Mouse (Mus musculus): Measurements from ENCODE around the gene Dph6. TPM values are rescaled to one million over a fixed set of nuclear protein-coding genes. Genes with fewer than 3 reads are reported as not detected.
A peak's percentile ranks its signal among the peaks of the same experiment; 100 is the strongest.

The Dph6 gene
- 14.4 and 15.1 TPM in 2 replicates for polyA plus RNA-seq (2012; rRNA removed)

DNA sequence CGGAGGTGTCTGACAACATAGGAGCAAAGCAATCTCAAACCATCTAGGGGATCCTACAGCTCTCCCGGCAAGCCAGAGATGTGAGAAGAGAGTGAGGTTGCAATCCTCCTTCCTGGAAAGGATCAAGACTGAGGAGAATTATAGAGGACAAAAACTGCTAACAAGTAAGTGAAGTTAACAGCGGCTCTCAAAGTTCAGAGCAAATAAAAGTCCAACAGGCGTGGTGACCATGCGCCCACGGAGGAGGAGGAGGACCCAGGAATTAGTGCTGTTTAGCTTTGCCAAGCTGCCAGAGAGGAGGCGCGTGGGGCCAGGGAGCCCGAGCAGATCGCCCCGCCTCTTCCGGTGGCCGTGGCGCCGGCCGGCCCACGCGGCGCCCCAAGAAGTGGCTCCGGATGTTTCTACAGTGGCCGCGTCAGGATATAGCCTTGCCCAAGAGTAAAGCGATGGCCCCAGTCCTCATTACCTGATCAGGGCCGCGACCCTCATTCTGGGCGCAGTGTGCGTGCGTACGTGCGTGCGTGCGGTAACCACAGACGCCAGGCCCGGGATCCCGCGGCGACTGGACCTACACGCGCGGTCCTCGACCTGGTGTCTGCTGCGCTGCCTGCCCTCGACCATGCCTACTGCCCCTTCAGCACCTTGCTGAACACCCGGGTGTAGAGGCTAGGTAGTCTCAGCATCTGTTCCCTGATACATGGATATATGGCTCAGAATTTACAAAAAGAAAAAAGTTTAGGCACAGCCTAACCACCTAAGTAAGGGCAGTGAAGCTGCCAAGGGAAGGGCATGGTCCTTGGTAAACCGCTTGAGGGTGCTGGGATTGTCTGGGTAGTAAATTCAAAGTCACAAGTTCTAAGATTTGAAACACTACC, at the start of gene Dph6:
Gene Dph6 (minus strand): TSS at position 600 of the 875 bp plus-strand sequence.
- under 1% methylated on average over 45 of the region's 45 CpGs for WGBS
- TF ChIP-seq POLR2A (IDR thresholded peaks at IDR 0.05; ENCODE audit: borderline replicate concordance, insufficient read depth, low read length) (peak; percentile 47; the same call in 1 of the 2 replicates), CTCF (IDR thresholded peaks at IDR 0.05; ENCODE audit: borderline replicate concordance, insufficient read depth, low read depth, low read length) (no peak)
- H3K4me1 ChIP-seq (ENCODE audit: control insufficient read depth, insufficient read depth, low read length) = no peaks in the 10 kb centered on the region
- DNase-seq = peak; percentile 86 to 93
- peak within 1 kb of the TSS; percentile 72 for H3K4me3 ChIP-seq (replicated peaks; ENCODE audit: insufficient read depth, low read depth, low read length)
- H3K27ac ChIP-seq (ENCODE audit: insufficient read depth, low read length) = peak within 1 kb of the TSS; percentile 92
- no peaks in the 10 kb centered on the region for H3K27me3 ChIP-seq (ENCODE audit: control insufficient read depth, insufficient read depth, low read length)

DNA sequence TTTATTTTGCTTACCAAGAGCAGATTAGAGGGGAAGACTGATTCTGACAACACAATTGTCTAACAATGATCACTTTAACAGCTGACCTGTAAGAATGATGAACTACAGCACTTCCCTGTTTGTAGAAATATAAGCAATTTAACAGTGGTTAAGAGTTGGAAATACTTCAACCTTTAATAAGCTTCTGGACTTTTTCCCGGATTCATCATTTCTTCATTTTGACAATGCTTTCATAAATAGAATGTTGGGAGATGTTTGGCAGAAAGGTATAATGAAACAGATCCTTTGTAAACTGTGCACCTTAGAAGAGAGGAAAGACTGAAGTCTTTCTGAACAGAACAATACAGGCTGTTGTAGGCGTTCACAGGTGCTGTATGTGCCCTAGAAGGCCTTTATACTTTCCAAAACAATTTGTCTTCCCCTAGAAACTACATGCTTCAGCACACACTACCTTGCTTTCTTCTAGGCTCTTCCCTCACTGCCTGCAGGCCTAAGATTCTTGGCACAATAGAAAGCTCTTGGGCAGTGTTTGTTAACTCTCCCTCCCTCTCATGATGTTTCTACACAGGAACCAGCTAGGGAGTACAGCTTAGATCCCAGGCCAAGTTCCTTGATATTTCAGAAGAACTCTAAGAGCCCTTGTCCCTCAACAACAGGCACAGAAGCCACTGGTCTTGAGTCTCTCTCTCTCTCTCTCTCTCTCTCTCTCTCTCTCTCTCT, 46.4 kb upstream of the Dph6 start:
- H3K4me1 ChIP-seq (ENCODE audit: control insufficient read depth, insufficient read depth, low read length) = no peaks in the 10 kb centered on the region

DNA sequence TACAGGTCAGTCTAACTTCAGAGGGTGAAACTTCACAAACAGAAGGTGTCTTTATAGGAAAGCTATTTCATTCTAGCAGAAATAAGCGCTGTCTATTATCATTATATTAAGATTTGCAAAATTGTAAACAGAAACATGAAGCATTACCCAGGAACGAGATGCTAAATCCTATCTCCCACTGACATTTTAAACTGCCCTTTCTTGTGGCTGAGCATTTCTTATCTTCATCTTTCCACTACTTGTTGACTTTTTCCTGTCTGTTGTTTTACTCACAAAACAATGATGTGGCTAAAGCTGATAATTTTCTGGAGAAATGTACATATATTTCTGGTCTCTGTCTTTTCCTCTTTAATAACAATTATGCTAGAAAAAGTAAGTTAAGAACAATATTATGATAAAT, 36.8 kb upstream of the Dph6 start:
- no peaks in the 10 kb centered on the region for H3K27me3 ChIP-seq (ENCODE audit: control insufficient read depth, insufficient read depth, low read length)
- no peak overlapping the region for H3K4me3 ChIP-seq (replicated peaks; ENCODE audit: insufficient read depth, low read depth, low read length)
- TF ChIP-seq POLR2A (IDR thresholded peaks at IDR 0.05; ENCODE audit: borderline replicate concordance, insufficient read depth, low read length) (no peak), CTCF (IDR thresholded peaks at IDR 0.05; ENCODE audit: borderline replicate concordance, insufficient read depth, low read depth, low read length) (no peak)
- H3K27ac ChIP-seq (ENCODE audit: insufficient read depth, low read length) = no peak overlapping the region
- H3K4me1 ChIP-seq (ENCODE audit: control insufficient read depth, insufficient read depth, low read length) = no peaks in the 10 kb centered on the region
- whole genome bisulfite sequencing = 82% methylated on average over 2 of the region's 2 CpGs
- no peak for DNase-seq

More for the DNA sequence above, 46.4 kb upstream of the Dph6 start:
- no peak for DNase-seq
- 46% methylated on average over 2 of the region's 2 CpGs for WGBS
- Histone ChIP-seq H3K27me3 (ENCODE audit: control insufficient read depth, insufficient read depth, low read length) (no peaks in the 10 kb centered on the region), H3K4me3 (replicated peaks; ENCODE audit: insufficient read depth, low read depth, low read length) (no peak overlapping the region), H3K27ac (ENCODE audit: insufficient read depth, low read length) (no peak overlapping the region)
- TF ChIP-seq POLR2A (IDR thresholded peaks at IDR 0.05; ENCODE audit: borderline replicate concordance, insufficient read depth, low read length) = no peak
- no peak for TF ChIP-seq CTCF (IDR thresholded peaks at IDR 0.05; ENCODE audit: borderline replicate concordance, insufficient read depth, low read depth, low read length)

DNA sequence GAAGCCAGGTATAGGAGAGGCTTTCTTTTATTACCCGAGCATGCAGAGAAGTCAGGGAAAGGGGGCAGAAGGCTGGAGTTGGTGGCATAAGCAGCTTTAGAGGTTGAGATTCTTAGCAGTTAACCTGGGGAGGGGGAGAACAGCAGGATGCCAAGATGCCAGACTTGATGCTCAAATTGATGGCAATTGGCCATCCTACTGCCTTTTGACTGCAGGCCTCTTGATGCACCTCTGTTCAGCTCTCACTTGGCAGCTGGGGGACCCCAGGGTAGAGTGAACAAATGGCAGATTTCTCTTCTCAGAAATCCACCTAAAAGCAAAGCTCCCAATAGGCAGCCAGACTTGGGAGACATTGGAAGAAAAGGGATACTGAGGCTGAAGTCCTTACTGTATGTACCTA, 32.7 kb upstream of the Dph6 start:
- WGBS = 21% methylated on average over 1 of the region's 1 CpGs
- H3K4me3 ChIP-seq (replicated peaks; ENCODE audit: insufficient read depth, low read depth, low read length) = no peak overlapping the region
- TF ChIP-seq CTCF (IDR thresholded peaks at IDR 0.05; ENCODE audit: borderline replicate concordance, insufficient read depth, low read depth, low read length) (no peak), POLR2A (IDR thresholded peaks at IDR 0.05; ENCODE audit: borderline replicate concordance, insufficient read depth, low read length) (no peak)
- H3K27me3 ChIP-seq (ENCODE audit: control insufficient read depth, insufficient read depth, low read length) = no peaks in the 10 kb centered on the region
- no peaks in the 10 kb centered on the region for H3K4me1 ChIP-seq (ENCODE audit: control insufficient read depth, insufficient read depth, low read length)
- no peak for DNase-seq
- no peak overlapping the region for H3K27ac ChIP-seq (ENCODE audit: insufficient read depth, low read length)

DNA sequence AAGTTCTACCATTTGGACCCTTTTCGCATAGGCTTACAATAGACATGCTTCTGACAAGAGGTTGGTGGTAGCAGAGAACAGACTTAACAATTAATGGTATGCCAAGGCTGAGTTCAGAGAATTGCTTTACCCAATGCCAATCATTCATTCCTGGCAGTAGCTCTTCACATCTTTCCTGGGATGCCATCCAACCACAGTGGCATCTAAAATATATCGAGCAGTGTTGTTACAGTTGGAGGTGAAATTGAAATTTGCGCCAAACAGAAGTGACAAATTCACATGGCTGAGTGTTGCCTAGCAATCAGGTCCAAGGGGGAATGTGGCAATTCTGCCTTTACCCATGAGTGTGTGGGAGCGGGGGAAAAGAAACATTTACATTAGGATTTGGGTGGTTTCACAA, 32.3 kb upstream of the Dph6 start:
- H3K4me1 ChIP-seq (ENCODE audit: control insufficient read depth, insufficient read depth, low read length) = no peaks in the 10 kb centered on the region
- TF ChIP-seq POLR2A (IDR thresholded peaks at IDR 0.05; ENCODE audit: borderline replicate concordance, insufficient read depth, low read length) = no peak
- TF ChIP-seq CTCF (IDR thresholded peaks at IDR 0.05; ENCODE audit: borderline replicate concordance, insufficient read depth, low read depth, low read length) = no peak
- H3K4me3 ChIP-seq (replicated peaks; ENCODE audit: insufficient read depth, low read depth, low read length) = no peak overlapping the region
- no peak overlapping the region for H3K27ac ChIP-seq (ENCODE audit: insufficient read depth, low read length)
- WGBS = 24% methylated on average over 4 of the region's 4 CpGs
- no peaks in the 10 kb centered on the region for H3K27me3 ChIP-seq (ENCODE audit: control insufficient read depth, insufficient read depth, low read length)
- no peak for DNase-seq

DNA sequence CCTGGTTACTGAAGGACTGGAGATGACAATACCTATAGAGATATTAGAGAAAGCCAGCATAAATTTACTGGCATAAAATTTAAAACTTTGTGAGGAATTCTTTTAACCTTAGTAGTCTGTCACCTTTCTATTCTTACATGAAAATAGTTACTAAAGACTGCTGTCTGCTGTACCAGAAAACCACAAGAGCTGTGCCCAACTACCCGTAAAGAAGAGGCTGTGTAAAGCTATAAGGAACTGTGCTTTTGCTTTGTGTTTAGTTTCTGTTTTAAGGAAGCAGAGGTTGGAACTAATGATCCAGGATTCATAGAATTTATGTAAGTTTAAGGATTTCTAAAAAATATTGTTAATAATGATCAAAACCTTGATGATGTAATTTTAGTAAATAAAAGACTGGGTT, 19.1 kb upstream of the Dph6 start:
- H3K4me1 ChIP-seq (ENCODE audit: control insufficient read depth, insufficient read depth, low read length) = no peaks in the 10 kb centered on the region
- TF ChIP-seq CTCF (IDR thresholded peaks at IDR 0.05; ENCODE audit: borderline replicate concordance, insufficient read depth, low read depth, low read length) (no peak), POLR2A (IDR thresholded peaks at IDR 0.05; ENCODE audit: borderline replicate concordance, insufficient read depth, low read length) (no peak)
- 86% methylated on average over 1 of the region's 1 CpGs for WGBS

DNA sequence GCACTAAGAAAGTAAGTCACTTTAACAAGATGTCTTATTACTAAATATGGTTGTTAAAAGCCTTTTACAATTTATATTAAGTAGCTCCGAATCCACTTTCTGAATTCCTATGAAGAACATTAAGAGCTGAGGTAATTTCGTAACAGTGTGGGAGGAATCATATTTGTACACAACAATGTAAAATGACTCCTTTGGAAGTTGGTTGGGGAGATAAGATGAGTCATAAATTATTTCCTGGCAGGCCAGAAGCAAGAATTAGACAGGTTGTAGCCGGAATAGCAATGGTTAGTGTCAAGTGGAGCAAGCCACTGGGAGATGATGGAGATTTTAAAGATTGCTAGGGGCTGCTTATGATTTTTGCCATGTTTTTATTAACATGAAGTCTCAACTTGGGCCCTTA, 16.2 kb upstream of the Dph6 start:
- Histone ChIP-seq H3K4me3 (replicated peaks; ENCODE audit: insufficient read depth, low read depth, low read length) (no peak overlapping the region), H3K27me3 (ENCODE audit: control insufficient read depth, insufficient read depth, low read length) (no peaks in the 10 kb centered on the region), H3K4me1 (ENCODE audit: control insufficient read depth, insufficient read depth, low read length) (no peaks in the 10 kb centered on the region), H3K27ac (ENCODE audit: insufficient read depth, low read length) (no peak overlapping the region)
- DNase-seq = no peak
- WGBS = 92% methylated on average over 3 of the region's 3 CpGs
- TF ChIP-seq CTCF (IDR thresholded peaks at IDR 0.05; ENCODE audit: borderline replicate concordance, insufficient read depth, low read depth, low read length) = no peak

More for the DNA sequence above, 19.1 kb upstream of the Dph6 start:
- Histone ChIP-seq H3K27ac (ENCODE audit: insufficient read depth, low read length) (no peak overlapping the region), H3K4me3 (replicated peaks; ENCODE audit: insufficient read depth, low read depth, low read length) (no peak overlapping the region), H3K27me3 (ENCODE audit: control insufficient read depth, insufficient read depth, low read length) (no peaks in the 10 kb centered on the region)
- DNase-seq = no peak

Measured in cerebellum, adult 2 months (tissue).